Mouse (Mus musculus) hindbrain, embryonic 16.5 days (tissue): ENCODE results near the gene Esam. TPM values are rescaled to one million over a fixed set of nuclear protein-coding genes. Genes with fewer than 3 reads are reported as not detected.

Experiments used
- ATAC-seq: fragments of 200-750 bp; cut with Nextera tagmentation; 2 replicates; pipeline ENCODE4 v1.8.0; 2017; ENCODE audit warnings: moderate TSS enrichment, moderate library complexity
- H3K27ac ChIP-seq: fragments of 300-500 bp; sonication (generic); 2 replicates; pipeline ENCODE4 v1.5.1; 2014; ENCODE audit warnings: low read depth, mild to moderate bottlenecking, control low read depth, low read length, moderate library complexity
- H3K27me3 ChIP-seq: fragments of 300-500 bp; sonication (generic); replicated peaks from 2 replicates; pipeline ENCODE4 v1.6.1; 2014; ENCODE audit warnings: low read length; ENCODE audit not compliant: control insufficient read depth, insufficient read depth
- H3K36me3 ChIP-seq: fragments of 300-500 bp; sonication (generic); 2 replicates; pipeline ENCODE4 v1.6.1; 2014; ENCODE audit warnings: mild to moderate bottlenecking, low read length, moderate library complexity, mixed read lengths; ENCODE audit not compliant: control insufficient read depth, insufficient read depth
- H3K4me1 ChIP-seq: fragments of 300-500 bp; sonication (generic); 2 replicates; pipeline ENCODE4 v1.6.1; 2014; ENCODE audit warnings: low read depth, low read length; ENCODE audit not compliant: control insufficient read depth, insufficient read depth
- H3K4me2 ChIP-seq: fragments of 300-500 bp; sonication (generic); 2 replicates; pipeline ENCODE4 v1.6.1; 2014; ENCODE audit warnings: mild to moderate bottlenecking, low read length, control low read depth, moderate library complexity
- H3K4me3 ChIP-seq: fragments of 300-500 bp; sonication (generic); 2 replicates; pipeline ENCODE4 v1.5.1; 2014; ENCODE audit warnings: mild to moderate bottlenecking, low read length, control low read depth, moderate library complexity
- H3K9ac ChIP-seq: fragments of 300-500 bp; sonication (generic); 2 replicates; pipeline ENCODE4 v1.6.1; 2014; ENCODE audit warnings: low read depth, mild to moderate bottlenecking, control low read depth, low read length, moderate library complexity
- H3K9me3 ChIP-seq: fragments of 300-500 bp; sonication (generic); 2 replicates; pipeline ENCODE4 v1.6.1; 2014; ENCODE audit warnings: mild to moderate bottlenecking, low read length, moderate library complexity; ENCODE audit not compliant: control insufficient read depth
- WGBS: fragments of 180-500 bp; shearing (Covaris S2); extraction: QIAGEN DNeasy Blood & Tissue Kit; methylation state at CpG from one replicate; pipeline ENCODE4 v1.1.7; 2014; 5-methylcytosine and 5-hydroxymethylcytosine counted together
- polyA plus RNA-seq: library from polyadenylated mRNA; unstranded; fragments of >200 nt; fragmentation: Nextera tagmentation; extraction: Ambion mirVana; gene quantifications from 2 replicates; pipeline ENCODE4 v1.2.1, GENCODE M21; 2015

Gene Esam
- polyA plus RNA-seq, 1 experiment from 2014 or later = 44.6 TPM

GRCm38 (mm10) chr9:37567019-37567418 lies 39.1 kb downstream of the Esam start:
- H3K9me3 ChIP-seq = no peaks in the 10 kb centered on the region
- H3K4me3 ChIP-seq = no peak overlapping the region
- 93% methylated on average over 2 of the region's 2 CpGs for WGBS
- H3K4me1 ChIP-seq = peaks cover 7% of the 10 kb centered on the region
- H3K9ac ChIP-seq = no peak overlapping the region
- no peaks in the 10 kb centered on the region for H3K27me3 ChIP-seq
- no peak overlapping the region for H3K4me2 ChIP-seq
- ATAC-seq = no peak
- no peaks in the 10 kb centered on the region for H3K36me3 ChIP-seq
- H3K27ac ChIP-seq = no peak overlapping the region

GRCm38 (mm10) chr9:37567454-37567853 lies 39.6 kb downstream of the Esam start:
- no peak overlapping the region for H3K4me3 ChIP-seq
- H3K4me1 ChIP-seq = peaks cover 7% of the 10 kb centered on the region
- no peak overlapping the region for H3K9ac ChIP-seq
- H3K36me3 ChIP-seq = no peaks in the 10 kb centered on the region
- no peak for ATAC-seq
- WGBS = 48% methylated on average over 5 of the region's 5 CpGs
- no peak overlapping the region for H3K27ac ChIP-seq
- H3K4me2 ChIP-seq = no peak overlapping the region
- H3K27me3 ChIP-seq = no peaks in the 10 kb centered on the region
- no peaks in the 10 kb centered on the region for H3K9me3 ChIP-seq

GRCm38 (mm10) chr9:37567892-37568604 lies 40.2 kb downstream of the Esam start:
- 27% methylated on average over 15 of the region's 15 CpGs for WGBS
- Histone ChIP-seq H3K4me1 (peaks cover 7% of the 10 kb centered on the region), H3K4me2 (peak overlapping the region; percentile 14; the same call in 1 of the 2 replicates), H3K4me3 (no peak overlapping the region), H3K27me3 (no peaks in the 10 kb centered on the region), H3K9ac (no peak overlapping the region), H3K36me3 (no peaks in the 10 kb centered on the region), H3K9me3 (no peaks in the 10 kb centered on the region), H3K27ac (no peak overlapping the region)
- peak; percentile 53 for ATAC-seq

- no peaks in the 10 kb centered on the region for H3K9me3 ChIP-seq
- H3K4me2 ChIP-seq = no peak overlapping the region
- 36% methylated on average over 4 of the region's 4 CpGs for WGBS
- H3K9ac ChIP-seq = no peak overlapping the region
- H3K27ac ChIP-seq = no peak overlapping the region
- no peaks in the 10 kb centered on the region for H3K36me3 ChIP-seq
- no peak overlapping the region for H3K4me3 ChIP-seq
- peak; percentile 32; the same call in 1 of the 2 replicates for ATAC-seq
- H3K27me3 ChIP-seq = no peaks in the 10 kb centered on the region
- peaks cover 7% of the 10 kb centered on the region for H3K4me1 ChIP-seq
Observed at GRCm38 (mm10) chr9:37568605-37569214, 40.8 kb downstream of the Esam start.

- H3K4me1 ChIP-seq = peaks cover 7% of the 10 kb centered on the region
- no peaks in the 10 kb centered on the region for H3K36me3 ChIP-seq
- no peak overlapping the region for H3K27ac ChIP-seq
- H3K4me3 ChIP-seq = no peak overlapping the region
- WGBS = 83% methylated on average over 2 of the region's 2 CpGs
- no peak for ATAC-seq
- no peaks in the 10 kb centered on the region for H3K27me3 ChIP-seq
- H3K9ac ChIP-seq = no peak overlapping the region
- no peak overlapping the region for H3K4me2 ChIP-seq
- no peaks in the 10 kb centered on the region for H3K9me3 ChIP-seq
Observed at GRCm38 (mm10) chr9:37569231-37569835, 41.5 kb downstream of the Esam start.

GRCm38 (mm10) chr9:37572204-37572876 lies 44.5 kb downstream of the Esam start:
- WGBS = 65% methylated on average over 3 of the region's 3 CpGs
- no peak overlapping the region for H3K4me2 ChIP-seq
- ATAC-seq = no peak
- H3K4me3 ChIP-seq = no peak overlapping the region
- no peaks in the 10 kb centered on the region for H3K9me3 ChIP-seq
- no peaks in the 10 kb centered on the region for H3K36me3 ChIP-seq
- H3K27ac ChIP-seq = no peak overlapping the region
- no peaks in the 10 kb centered on the region for H3K27me3 ChIP-seq
- peaks cover 16% of the 10 kb centered on the region for H3K4me1 ChIP-seq
- H3K9ac ChIP-seq = no peak overlapping the region

- Histone ChIP-seq H3K4me3 (peak overlapping the region; percentile 20; the same call in 1 of the 2 replicates), H3K9me3 (no peaks in the 10 kb centered on the region), H3K27me3 (no peaks in the 10 kb centered on the region), H3K36me3 (no peaks in the 10 kb centered on the region), H3K4me2 (peak overlapping the region; percentile 54), H3K9ac (peak overlapping the region; percentile 33), H3K27ac (peak overlapping the region; percentile 44; the same call in 1 of the 2 replicates), H3K4me1 (peaks cover 9% of the 10 kb centered on the region)
- 30% methylated on average over 14 of the region's 14 CpGs for WGBS
- peak; percentile 86 for ATAC-seq
Observed at GRCm38 (mm10) chr9:37576436-37576930, 48.6 kb downstream of the Esam start.

- WGBS = 85% methylated on average over 5 of the region's 5 CpGs
- Histone ChIP-seq H3K9ac (no peak overlapping the region), H3K4me1 (no peaks in the 10 kb centered on the region), H3K9me3 (no peaks in the 10 kb centered on the region), H3K4me2 (no peak overlapping the region), H3K27me3 (no peaks in the 10 kb centered on the region), H3K36me3 (no peaks in the 10 kb centered on the region), H3K4me3 (no peak overlapping the region), H3K27ac (no peak overlapping the region)
- no peak for ATAC-seq
Observed at GRCm38 (mm10) chr9:37583594-37583993, 55.7 kb downstream of the Esam start.

- peak; percentile 68; the same call in 1 of the 2 replicates for ATAC-seq
- WGBS = 65% methylated on average over 4 of the region's 4 CpGs
- Histone ChIP-seq H3K9ac (no peak overlapping the region), H3K27me3 (no peaks in the 10 kb centered on the region), H3K9me3 (no peaks in the 10 kb centered on the region), H3K4me3 (no peak overlapping the region), H3K4me2 (no peak overlapping the region), H3K4me1 (no peaks in the 10 kb centered on the region), H3K27ac (no peak overlapping the region), H3K36me3 (no peaks in the 10 kb centered on the region)
Observed at GRCm38 (mm10) chr9:37586718-37587117, 58.8 kb downstream of the Esam start.
